Mouse (Mus musculus) heart, embryonic 11.5 days (tissue): ENCODE data around the gene Rreb1. TPM values are rescaled to one million over a fixed set of nuclear protein-coding genes. Genes with fewer than 3 reads are reported as not detected.

Source experiments
- ATAC-seq: fragments of 200-750 bp; cut with Nextera tagmentation; replicated peaks from 2 replicates; pipeline ENCODE4 v1.8.0; 2017; ENCODE audit warnings: moderate library complexity; ENCODE audit not compliant: insufficient number of reproducible peaks, low FRiP score, low TSS enrichment
- H3K27ac ChIP-seq: fragments of 300-500 bp; sonication (generic); 2 replicates; pipeline ENCODE4 v1.5.1; 2014; ENCODE audit warnings: mild to moderate bottlenecking, low read depth, low read length
- H3K27me3 ChIP-seq: fragments of 300-500 bp; sonication (generic); 2 replicates; pipeline ENCODE4 v1.6.1; 2014; ENCODE audit warnings: mild to moderate bottlenecking, low read length, mixed read lengths; ENCODE audit not compliant: control insufficient read depth, insufficient read depth
- H3K36me3 ChIP-seq: fragments of 300-500 bp; sonication (generic); 2 replicates; pipeline ENCODE4 v1.6.1; 2014; ENCODE audit warnings: mild to moderate bottlenecking, low read length, moderate library complexity, mixed read lengths; ENCODE audit not compliant: control insufficient read depth, insufficient read depth
- H3K4me1 ChIP-seq: fragments of 300-500 bp; sonication (generic); 2 replicates; pipeline ENCODE4 v1.6.1; 2014; ENCODE audit warnings: low read length; ENCODE audit not compliant: control insufficient read depth, insufficient read depth
- H3K4me2 ChIP-seq: fragments of 300-500 bp; sonication (generic); 2 replicates; pipeline ENCODE4 v1.6.1; 2014; ENCODE audit warnings: mild to moderate bottlenecking, moderate library complexity
- H3K4me3 ChIP-seq: fragments of 300-500 bp; sonication (generic); 2 replicates; pipeline ENCODE4 v1.5.1; 2014; ENCODE audit warnings: low read depth, low read length
- H3K9ac ChIP-seq: fragments of 300-500 bp; sonication (generic); 2 replicates; pipeline ENCODE4 v1.6.1; 2014; ENCODE audit warnings: mild to moderate bottlenecking, low read depth, low read length, moderate library complexity
- H3K9me3 ChIP-seq: fragments of 300-500 bp; sonication (generic); replicated peaks from 2 replicates; pipeline ENCODE4 v1.6.1; 2016; ENCODE audit warnings: low read length; ENCODE audit not compliant: control insufficient read depth
- WGBS: fragments of 180-500 bp; shearing (Covaris S2); extraction: QIAGEN DNeasy Blood & Tissue Kit; methylation state at CpG from one replicate; pipeline ENCODE4 v1.1.7; 2014; ENCODE audit not compliant: insufficient replicate concordance; 5-methylcytosine and 5-hydroxymethylcytosine counted together
- polyA plus RNA-seq: library from polyadenylated mRNA; unstranded; fragments of >200 nt; fragmentation: Nextera tagmentation; extraction: Ambion mirVana; gene quantifications from 2 replicates; pipeline ENCODE4 v1.2.1, GENCODE M21; 2014

Rreb1 gene
- polyA plus RNA-seq, 1 experiment from 2014 or later: 16.6 TPM

- Histone ChIP-seq H3K27ac (no peak overlapping the region), H3K36me3 (no peaks in the 10 kb centered on the region), H3K4me3 (no peak overlapping the region), H3K9ac (no peak overlapping the region), H3K4me1 (peaks cover 24% of the 10 kb centered on the region), H3K4me2 (no peak overlapping the region), H3K9me3 (no peaks in the 10 kb centered on the region), H3K27me3 (no peaks in the 10 kb centered on the region)
- no peak for ATAC-seq
- 82% methylated on average over 15 of the region's 15 CpGs for whole genome bisulfite sequencing
Observed at GRCm38 (mm10) chr13:37966256-37967051, 188.3 kb downstream of the Rreb1 start.

GRCm38 (mm10) chr13:37967052-37967437 is 188.8 kb downstream of the Rreb1 start:
- no peaks in the 10 kb centered on the region for H3K9me3 ChIP-seq
- WGBS: 44% methylated on average over 12 of the region's 12 CpGs
- H3K4me3 ChIP-seq: no peak overlapping the region
- no peak overlapping the region; the same call in 1 of the 2 replicates for H3K27ac ChIP-seq
- peaks cover 24% of the 10 kb centered on the region for H3K4me1 ChIP-seq
- no peaks in the 10 kb centered on the region for H3K36me3 ChIP-seq
- no peak overlapping the region for H3K4me2 ChIP-seq
- no peak for ATAC-seq
- no peaks in the 10 kb centered on the region for H3K27me3 ChIP-seq
- H3K9ac ChIP-seq: no peak overlapping the region

GRCm38 (mm10) chr13:37967565-37967964 is 189.4 kb downstream of the Rreb1 start:
- Histone ChIP-seq H3K4me1 (peaks cover 24% of the 10 kb centered on the region), H3K9me3 (no peaks in the 10 kb centered on the region), H3K27ac (no peak overlapping the region; the same call in 1 of the 2 replicates), H3K4me2 (no peak overlapping the region), H3K27me3 (no peaks in the 10 kb centered on the region), H3K9ac (no peak overlapping the region), H3K4me3 (no peak overlapping the region), H3K36me3 (no peaks in the 10 kb centered on the region)
- ATAC-seq: no peak
- 57% methylated on average over 10 of the region's 10 CpGs for WGBS

- H3K4me2 ChIP-seq: no peak overlapping the region
- H3K4me3 ChIP-seq: no peak overlapping the region
- ATAC-seq: no peak
Observed at GRCm38 (mm10) chr13:37969337-37969736, 191.1 kb downstream of the Rreb1 start.

GRCm38 (mm10) chr13:37969988-37970387 is 191.8 kb downstream of the Rreb1 start:
- Histone ChIP-seq H3K27me3 (no peaks in the 10 kb centered on the region), H3K9me3 (no peaks in the 10 kb centered on the region), H3K4me2 (no peak overlapping the region), H3K36me3 (no peaks in the 10 kb centered on the region), H3K4me1 (peaks cover 11% of the 10 kb centered on the region; the same call in 1 of the 2 replicates), H3K27ac (no peak overlapping the region), H3K4me3 (no peak overlapping the region), H3K9ac (no peak overlapping the region)
- ATAC-seq: no peak
- 35% methylated on average over 8 of the region's 8 CpGs for WGBS

More at GRCm38 (mm10) chr13:37969337-37969736, 191.1 kb downstream of the Rreb1 start:
- H3K9me3 ChIP-seq: no peaks in the 10 kb centered on the region
- H3K27ac ChIP-seq: no peak overlapping the region
- no peaks in the 10 kb centered on the region for H3K36me3 ChIP-seq
- H3K27me3 ChIP-seq: no peaks in the 10 kb centered on the region
- 9% methylated on average over 14 of the region's 14 CpGs for whole genome bisulfite sequencing
- H3K9ac ChIP-seq: no peak overlapping the region
- H3K4me1 ChIP-seq: peaks cover 17% of the 10 kb centered on the region

GRCm38 (mm10) chr13:37970887-37971530 is 192.8 kb downstream of the Rreb1 start:
- Histone ChIP-seq H3K9me3 (no peaks in the 10 kb centered on the region), H3K27me3 (no peaks in the 10 kb centered on the region), H3K4me1 (peaks cover 2% of the 10 kb centered on the region; the same call in 1 of the 2 replicates), H3K27ac (no peak overlapping the region), H3K4me3 (no peak overlapping the region), H3K4me2 (no peak overlapping the region), H3K9ac (no peak overlapping the region), H3K36me3 (peaks cover 2% of the 10 kb centered on the region; the same call in 1 of the 2 replicates)
- 67% methylated on average over 11 of the region's 11 CpGs for WGBS
- ATAC-seq: no peak

- Histone ChIP-seq H3K4me3 (no peak overlapping the region), H3K4me1 (no peaks in the 10 kb centered on the region), H3K27me3 (no peaks in the 10 kb centered on the region), H3K36me3 (peaks cover 18% of the 10 kb centered on the region), H3K9me3 (no peaks in the 10 kb centered on the region), H3K9ac (no peak overlapping the region), H3K4me2 (no peak overlapping the region), H3K27ac (no peak overlapping the region)
- no peak for ATAC-seq
- 83% methylated on average over 6 of the region's 6 CpGs for WGBS
Observed at GRCm38 (mm10) chr13:37974036-37974435, 195.8 kb downstream of the Rreb1 start.

GRCm38 (mm10) chr13:37974731-37975130 is 196.5 kb downstream of the Rreb1 start:
- Histone ChIP-seq H3K4me2 (no peak overlapping the region), H3K4me1 (no peaks in the 10 kb centered on the region), H3K9me3 (no peaks in the 10 kb centered on the region), H3K27ac (no peak overlapping the region), H3K27me3 (no peaks in the 10 kb centered on the region), H3K9ac (no peak overlapping the region), H3K4me3 (no peak overlapping the region), H3K36me3 (peaks cover 24% of the 10 kb centered on the region)
- WGBS: 88% methylated on average over 5 of the region's 5 CpGs
- no peak for ATAC-seq
